Mouse (Mus musculus) cerebellum, adult (tissue): Measurements from ENCODE around the gene Prrt4.
"Not testable (repeated sequence)": the region's sequence is repeated elsewhere in the genome, so short reads cannot be mapped to it uniquely, and the experiment has no call there.

Source experiments
- ATAC-seq: cut with Nextera tagmentation; 2 replicates; pipeline ENCODE4 v1.9.2; 2017; ENCODE audit warnings: mild to moderate bottlenecking, moderate library complexity, mixed read lengths; ENCODE audit not compliant: insufficient number of reproducible peaks, low FRiP score, low TSS enrichment

Prrt4 gene

DNA sequence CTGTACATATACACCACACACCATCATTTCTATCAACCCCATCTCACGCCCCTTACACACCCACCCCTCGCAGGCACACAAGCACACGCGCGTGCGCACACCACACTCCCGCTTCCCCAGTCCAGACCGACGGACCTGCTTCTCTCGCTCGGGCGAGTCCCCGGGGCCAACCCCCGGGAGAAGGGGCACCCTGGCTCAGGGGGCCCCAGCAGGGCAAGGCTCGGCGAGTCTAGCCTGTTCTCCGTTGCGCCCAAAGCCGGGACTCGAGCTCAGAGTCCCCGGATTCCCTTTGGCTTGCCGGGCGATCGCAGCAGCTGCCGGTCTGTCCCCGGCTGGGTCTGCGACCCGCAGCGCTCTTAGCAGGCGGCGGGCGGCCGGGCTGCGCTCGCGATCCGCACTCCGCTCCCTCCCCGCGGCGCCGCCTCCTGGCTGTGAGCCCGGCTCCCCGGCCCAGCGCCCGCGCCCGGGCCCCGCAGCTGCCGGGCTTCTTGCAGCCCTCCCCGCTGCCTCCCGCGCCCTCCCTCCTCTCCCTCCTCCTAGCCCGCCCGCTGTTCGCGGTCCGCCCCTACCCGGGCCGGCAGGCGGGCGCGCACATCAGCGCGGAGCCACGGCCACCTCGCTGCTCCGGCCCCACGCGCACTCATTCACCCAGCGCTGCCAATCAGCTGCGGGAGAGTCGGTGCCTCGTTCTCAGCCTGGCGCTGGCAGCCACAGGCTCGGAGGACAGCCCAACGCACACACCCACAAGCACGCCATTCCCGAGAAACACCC is at the start of gene Prrt4:
TSS of gene Prrt4 (minus strand) at position 697 of the 771 bp plus-strand sequence.
- peak; percentile 69 for ATAC-seq

DNA sequence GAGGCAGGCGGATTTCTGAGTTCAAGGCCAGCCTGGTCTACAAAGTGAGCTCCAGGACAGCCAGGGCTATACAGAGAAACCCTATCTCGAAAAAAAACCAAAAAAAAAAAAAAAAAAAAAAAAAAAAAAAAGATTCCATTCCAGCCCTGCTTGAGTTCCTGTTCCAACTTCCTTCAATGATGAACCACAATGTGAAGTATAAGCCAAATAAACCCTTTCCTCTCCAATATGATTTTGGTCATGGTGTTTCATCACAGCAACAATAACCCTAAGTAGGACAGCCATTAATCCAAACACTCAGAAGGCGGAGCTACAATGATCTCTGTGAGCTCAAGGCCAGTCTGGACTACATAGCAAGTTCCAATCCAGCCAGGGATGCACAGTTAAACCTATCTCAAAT is 38.3 kb upstream of the Prrt4 start:
- ATAC-seq, result not testable (repeated sequence)

DNA sequence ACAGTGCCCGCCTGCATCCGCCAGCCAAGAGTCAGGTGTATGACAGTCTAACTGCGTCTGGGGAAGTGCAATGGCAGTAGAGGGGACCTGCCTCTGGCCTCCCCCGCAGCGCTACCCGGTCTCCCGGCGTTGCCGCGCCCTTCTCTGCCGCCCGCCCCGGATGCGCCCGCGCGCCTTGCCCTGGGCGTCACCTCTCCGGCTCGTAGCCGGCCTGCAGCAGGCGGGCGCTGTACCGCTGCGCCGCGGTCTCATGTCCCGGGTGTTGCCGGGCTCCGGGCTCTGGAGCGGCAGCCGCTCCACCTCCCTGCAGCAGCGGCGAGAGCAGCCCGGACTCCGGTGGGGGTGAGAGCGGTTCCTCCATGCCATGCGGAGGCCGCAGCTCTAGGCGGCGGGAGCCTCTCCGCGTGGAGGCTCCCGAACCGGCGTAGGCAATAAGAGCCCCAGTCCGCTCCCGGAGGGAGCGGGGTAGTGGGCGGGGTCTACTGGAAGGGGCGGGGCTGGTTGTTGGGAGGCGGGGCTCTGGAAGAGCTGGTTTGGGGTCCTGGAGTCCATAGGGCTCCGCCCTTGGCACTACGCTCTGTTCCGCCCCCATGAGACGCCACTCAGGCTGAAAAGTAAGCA is 36.6 kb upstream of the Prrt4 start, which contains the start of gene Impdh1:
TSS of gene Impdh1 (minus strand) at position 484 of the 621 bp plus-strand sequence.
- ATAC-seq, result peak; percentile 46

- no peak for ATAC-seq
Observed at GRCm38 (mm10) chr6:29215181-29215580, 35.8 kb upstream of the Prrt4 start.

DNA sequence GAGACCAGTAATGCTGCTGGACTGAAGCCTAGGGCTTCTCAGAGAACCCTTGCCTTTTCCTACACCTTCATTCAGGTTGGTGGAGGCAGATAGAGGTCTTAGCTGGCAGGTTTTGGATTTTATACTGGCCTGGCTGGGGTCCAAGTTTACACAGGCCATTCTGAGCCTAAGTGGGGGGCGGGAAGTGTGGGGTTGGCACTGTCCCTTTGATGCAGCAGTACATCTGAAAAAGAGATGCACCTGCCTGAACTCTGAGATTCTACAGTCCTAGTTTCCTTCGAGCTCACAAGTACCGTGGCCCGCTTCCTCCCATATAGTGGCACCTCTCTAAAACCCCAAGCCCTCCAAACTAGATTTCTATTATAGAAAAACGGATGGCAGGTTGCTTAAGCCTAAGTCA is 35.4 kb upstream of the Prrt4 start:
- no peak for ATAC-seq

DNA sequence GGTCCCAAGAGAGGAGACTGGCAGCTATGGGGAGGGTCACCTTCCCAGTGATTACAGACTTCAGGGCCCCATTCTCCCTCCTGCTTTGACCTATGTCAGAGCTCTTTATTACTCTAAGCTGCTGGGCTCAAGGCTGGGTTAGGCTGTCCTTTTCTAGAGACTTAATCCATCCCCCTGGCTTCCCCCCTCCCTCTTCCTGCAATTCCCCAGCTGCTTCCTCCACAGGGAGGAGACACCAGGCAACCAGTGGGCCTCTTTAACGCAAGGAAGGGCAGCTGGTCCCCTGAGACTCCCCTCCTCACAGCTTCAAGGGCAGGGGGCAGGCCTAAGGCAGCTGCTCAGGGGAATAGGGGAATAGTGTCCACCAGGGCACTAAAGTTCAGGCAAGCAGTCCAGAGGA is 34.9 kb upstream of the Prrt4 start:
- ATAC-seq, result no peak

DNA sequence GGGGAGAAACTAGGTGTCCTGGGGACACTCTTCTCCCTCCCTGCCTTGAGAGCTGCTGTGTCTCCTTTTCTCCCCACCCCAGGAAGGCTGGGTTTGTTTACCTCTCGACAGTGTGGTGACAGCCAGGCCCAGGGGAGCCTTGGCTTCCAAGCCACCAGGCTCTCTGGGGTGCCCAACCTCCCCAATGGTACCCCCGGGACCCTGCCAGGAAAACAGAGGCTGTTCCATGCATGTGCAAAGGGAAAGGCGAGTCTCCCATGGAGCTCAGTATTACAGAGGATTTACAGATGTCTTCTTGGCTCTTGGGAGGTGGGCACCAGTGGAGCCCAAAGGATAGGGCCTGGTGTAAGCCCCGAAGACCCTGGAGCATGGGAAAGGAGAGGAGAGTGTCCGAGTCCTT is 34.1 kb upstream of the Prrt4 start:
- no peak for ATAC-seq

- peak; percentile 38 for ATAC-seq
Observed at GRCm38 (mm10) chr6:29211806-29212492, 32.6 kb upstream of the Prrt4 start.

DNA sequence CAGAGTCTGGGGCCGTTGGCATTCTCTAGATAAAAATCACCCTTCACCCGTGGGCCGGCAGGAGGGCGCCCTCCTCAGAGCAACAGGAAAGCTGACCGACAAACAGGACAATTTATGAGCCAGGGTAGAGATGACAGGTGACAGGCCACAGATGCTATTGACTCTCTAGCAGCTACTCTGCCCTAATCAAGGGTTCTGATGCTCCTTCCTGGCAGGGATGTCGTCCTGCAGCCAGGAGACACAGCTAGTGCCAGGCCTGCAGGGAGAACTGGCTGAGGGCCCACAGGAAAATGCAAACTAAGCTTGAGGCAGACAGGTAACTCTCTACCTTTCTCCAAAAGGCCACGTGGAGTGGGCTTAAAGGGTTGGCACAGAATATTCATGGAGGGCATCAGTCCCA is 31.8 kb upstream of the Prrt4 start:
- ATAC-seq, result peak; percentile 21; the same call in 1 of the 2 replicates

GRCm38 (mm10) chr6:29210231-29210936 is 31.0 kb upstream of the Prrt4 start:
- ATAC-seq, result no peak

DNA sequence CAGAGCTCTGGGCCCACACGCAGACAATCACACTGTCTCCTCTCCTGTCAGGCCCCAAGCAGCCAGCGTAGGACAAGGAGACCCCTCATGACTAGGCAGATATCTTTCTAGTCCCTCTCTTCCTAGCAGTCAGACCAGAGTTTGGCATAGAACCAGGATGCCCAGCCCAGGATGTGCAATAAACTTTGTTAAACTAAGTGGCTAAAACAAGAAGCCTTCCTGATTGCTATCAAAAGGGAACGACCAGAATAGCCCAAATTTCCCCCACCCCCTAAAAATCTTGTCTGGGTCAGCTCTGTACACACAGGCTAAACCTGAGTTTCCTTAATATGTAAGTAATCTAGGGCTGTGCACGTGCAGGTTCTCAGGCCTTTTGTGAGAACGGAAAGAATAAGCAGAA is 28.8 kb upstream of the Prrt4 start:
- ATAC-seq, result no peak

DNA sequence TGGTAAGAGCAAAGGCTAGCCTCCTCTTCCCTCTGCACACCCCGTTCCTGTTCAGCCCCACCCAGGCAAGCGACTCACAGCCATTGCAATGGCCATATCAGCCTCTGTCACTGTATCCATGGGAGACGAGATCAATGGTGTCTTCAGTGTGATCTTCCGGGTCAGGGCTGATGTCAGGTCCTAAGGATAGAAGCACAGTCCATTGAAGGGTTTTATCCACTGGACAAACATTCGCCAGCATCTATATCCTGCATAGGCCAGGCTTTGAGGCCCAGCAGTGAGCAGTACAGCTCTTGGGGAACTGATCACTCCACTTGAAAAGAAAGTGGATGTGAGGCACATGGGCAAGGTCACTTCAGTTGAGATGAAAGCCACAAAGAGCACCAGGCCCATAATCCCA is 27.6 kb upstream of the Prrt4 start:
- ATAC-seq, result no peak

DNA sequence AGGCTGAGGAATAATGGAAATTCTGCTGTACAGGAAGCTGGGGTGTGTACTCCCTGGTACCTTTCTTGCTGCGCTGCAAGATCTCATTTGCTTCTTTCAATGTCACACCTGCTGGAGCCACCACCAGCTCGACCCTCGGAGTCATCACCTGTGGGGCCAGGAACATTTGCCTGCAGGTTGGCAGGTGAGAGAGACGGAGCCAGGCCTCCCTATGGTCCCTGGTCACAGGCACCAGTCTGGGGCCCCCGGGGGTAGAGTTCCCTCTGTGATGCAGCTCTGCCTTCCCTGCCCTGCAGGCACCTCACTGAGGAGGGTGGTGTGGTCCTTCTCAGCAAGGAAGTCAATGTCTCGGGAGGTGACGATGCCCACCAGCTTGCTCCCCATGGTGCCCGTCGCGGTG is 26.6 kb upstream of the Prrt4 start:
- ATAC-seq, result no peak

GRCm38 (mm10) chr6:29204932-29205614 is 25.7 kb upstream of the Prrt4 start:
- ATAC-seq, result no peak

DNA sequence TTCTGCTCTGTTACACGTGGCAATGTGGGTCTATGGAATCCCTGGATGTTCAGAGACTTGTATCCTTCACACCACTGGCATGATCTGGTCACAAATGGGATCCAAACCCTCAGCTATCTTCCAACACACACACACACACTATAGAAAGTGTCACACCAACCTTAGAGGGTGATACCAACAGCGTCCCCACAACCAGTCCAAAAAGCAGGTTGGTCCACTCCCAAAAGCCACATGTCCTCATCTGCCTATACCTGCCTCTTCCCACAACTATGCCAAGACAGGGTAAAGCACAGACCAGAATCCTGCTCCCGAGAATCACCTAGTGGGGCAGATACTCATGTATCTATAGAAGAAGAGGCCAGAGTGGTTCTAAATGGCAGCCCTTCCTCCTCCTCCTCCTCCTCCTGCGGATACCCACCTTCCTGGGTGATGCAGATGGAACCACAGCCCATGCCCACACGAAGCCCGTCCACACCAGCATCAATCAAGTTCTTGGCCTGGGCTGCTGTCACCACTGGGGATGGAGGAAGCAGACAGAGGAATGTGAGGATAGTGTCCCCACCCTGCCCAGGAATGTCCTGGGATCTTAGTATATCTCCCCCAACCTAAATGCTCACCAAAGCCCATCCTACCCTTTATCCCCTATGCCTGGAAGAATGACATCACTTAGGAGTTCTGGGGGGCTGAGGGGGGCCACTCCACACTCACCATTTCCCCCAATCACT is 24.6 kb upstream of the Prrt4 start:
- ATAC-seq, result no peak

- no peak for ATAC-seq
Observed at GRCm38 (mm10) chr6:29203096-29203495, 23.7 kb upstream of the Prrt4 start.

GRCm38 (mm10) chr6:29201988-29202387 is 22.6 kb upstream of the Prrt4 start:
- ATAC-seq, result no peak

DNA sequence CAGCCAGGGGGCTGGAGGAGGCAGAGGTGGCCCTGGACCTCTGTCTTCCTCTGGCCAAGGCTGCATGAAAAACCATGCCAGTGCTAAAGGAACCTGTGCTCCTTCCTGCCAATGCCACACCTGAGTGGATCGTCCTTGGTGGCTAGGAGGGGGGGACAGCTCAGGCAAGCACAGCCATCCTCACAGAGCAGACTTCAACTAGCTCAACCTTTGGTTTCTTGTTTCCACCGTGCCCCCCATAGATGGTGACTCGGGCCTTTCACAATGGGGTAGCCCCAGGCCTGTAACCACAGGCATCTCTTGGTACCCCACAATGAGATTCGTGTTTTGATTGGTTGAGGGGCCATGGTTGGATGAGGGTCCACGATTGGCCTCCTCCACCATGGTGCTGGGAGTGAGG is 22.0 kb upstream of the Prrt4 start:
- ATAC-seq, result no peak

- ATAC-seq, result no peak
Observed at GRCm38 (mm10) chr6:29200496-29200895, 21.1 kb upstream of the Prrt4 start.
